Mouse (Mus musculus): ENCODE measurements around the gene Lrba.

DNA sequence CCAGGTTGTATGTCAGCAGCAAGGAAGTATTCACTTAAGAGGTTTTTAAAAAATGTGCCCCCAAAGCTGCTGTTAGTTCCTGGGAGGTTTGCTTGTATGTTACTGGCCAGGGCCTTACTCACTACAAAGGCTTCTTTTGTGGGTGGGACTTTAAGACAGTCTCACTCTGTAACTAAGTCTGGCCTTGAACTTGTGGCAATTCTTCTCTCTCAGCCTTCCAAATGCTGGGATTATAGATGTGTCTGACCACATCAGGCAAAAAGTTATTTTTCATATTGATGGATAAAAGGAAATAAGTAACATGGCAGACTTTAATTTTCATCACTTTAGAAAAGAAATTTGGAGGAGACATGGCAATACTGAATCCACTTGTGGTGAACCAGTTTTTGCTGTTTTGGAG, 28.1 kb downstream of the Lrba start:
- TF ChIP-seq EP300 (IDR thresholded peaks at IDR 0.05) (no peak), CTCF (IDR thresholded peaks at IDR 0.05) (no peak)
